Mouse (Mus musculus) CH12.LX (cell line): Measurements from ENCODE around the gene Lingo3.

Experiments
- CTCF ChIP-seq, 2 experiments: IDR thresholded peaks in 1 of 2; conservative IDR thresholded peaks in 1 of 2; 2 replicates each; pipeline ENCODE4 v1.5.1; 2011 to 2012; ENCODE audit warnings: low read depth in 2 of 2, low read length in 2 of 2, improper control_type of control experiment in 1 of 2, inconsistent platforms in 1 of 2, mild to moderate bottlenecking in 1 of 2, moderate library complexity in 1 of 2
- ELF1 ChIP-seq: IDR thresholded peaks from 2 replicates; pipeline ENCODE4 v1.6.1; 2014; ENCODE audit warnings: low read depth, mild to moderate bottlenecking, inconsistent platforms, low read length, improper control_type of control experiment
- MAZ ChIP-seq: IDR thresholded peaks from 2 replicates; pipeline ENCODE4 v1.6.1; 2012; ENCODE audit warnings: low read depth, mild to moderate bottlenecking, inconsistent platforms, low read length, improper control_type of control experiment, moderate library complexity
- PAX5 ChIP-seq: IDR thresholded peaks from 2 replicates; pipeline ENCODE4 v1.6.1; 2012; ENCODE audit warnings: low read length, inconsistent platforms, mixed read lengths
- POLR2A ChIP-seq: IDR thresholded peaks from 2 replicates; pipeline ENCODE4 v1.6.1; 2011; ENCODE audit warnings: low read depth, mild to moderate bottlenecking, improper control_type of control experiment, low read length
- UBTF ChIP-seq: IDR thresholded peaks from 2 replicates; pipeline ENCODE4 v1.6.1; 2012; ENCODE audit warnings: low read depth, mild to moderate bottlenecking, inconsistent platforms, low read length, improper control_type of control experiment, moderate library complexity
- USF2 ChIP-seq: conservative IDR thresholded peaks from 2 replicates; pipeline ENCODE4 v1.6.1; 2011; ENCODE audit warnings: low read depth, low read length, improper control_type of control experiment

DNA sequence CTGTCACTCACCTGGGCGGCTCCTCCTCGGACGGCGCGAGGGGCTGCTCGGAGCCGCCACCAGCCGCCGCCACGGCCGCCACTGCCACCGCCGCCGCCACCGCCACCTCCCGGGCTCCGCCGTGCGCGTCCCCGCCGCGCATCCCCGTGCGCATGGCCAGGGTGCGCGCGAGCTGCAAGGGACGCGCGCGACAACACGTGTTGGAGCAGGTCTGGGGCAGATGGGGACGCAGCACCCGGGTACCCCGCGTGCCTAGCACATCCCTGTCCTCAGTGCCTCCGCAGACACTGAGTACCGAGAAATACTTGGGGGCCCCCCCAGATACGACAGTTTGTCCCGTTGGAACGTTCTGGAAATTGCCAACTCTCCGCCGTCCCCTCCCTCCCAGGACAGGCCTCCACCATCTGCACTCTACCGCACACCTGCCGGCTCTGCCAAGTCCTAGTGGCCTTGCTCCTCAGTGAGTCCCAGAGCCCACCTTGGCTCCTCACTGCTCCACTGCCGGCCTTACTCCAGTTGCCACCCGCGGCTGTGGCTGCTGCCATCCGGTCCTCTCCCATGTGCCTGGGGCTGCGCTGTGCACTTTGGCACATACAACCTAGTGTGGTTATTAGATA, at the start of gene Lingo3:
- no peak for TF ChIP-seq CTCF (conservative IDR thresholded peaks at IDR 0.05 in 1 of 2, IDR thresholded peaks at IDR 0.05 in 1 of 2; ENCODE audit: low read depth in 2 of 2, low read length in 2 of 2)
- TF ChIP-seq POLR2A: no peak
- no peak for TF ChIP-seq USF2
- no peak for TF ChIP-seq UBTF
- no peak for TF ChIP-seq ELF1
- TF ChIP-seq PAX5: no peak
- no peak for TF ChIP-seq MAZ
